Mouse (Mus musculus) ES-E14 (cell line): ENCODE data around the gene Oxgr1. TPM values are rescaled to one million over a fixed set of nuclear protein-coding genes. Genes with fewer than 3 reads are reported as not detected.

Experiments used
- DNase-seq: peaks from one replicate; pipeline ENCODE4 v3.0.0-alpha.2; 2013; ENCODE audit warnings: low read depth, low spot score
- H3K27ac ChIP-seq: 2 replicates; pipeline ENCODE4 v1.5.1; 2012; ENCODE audit warnings: low read depth, mild to moderate bottlenecking, low read length, moderate library complexity, mixed read lengths; ENCODE audit not compliant: poor library complexity, insufficient read depth, severe bottlenecking
- H3K36me3 ChIP-seq: 2 replicates; pipeline ENCODE4 v1.6.1; 2012; ENCODE audit warnings: mild to moderate bottlenecking, low read length, moderate library complexity, mixed read lengths; ENCODE audit not compliant: control insufficient read depth, poor library complexity, insufficient read depth, severe bottlenecking
- H3K4me1 ChIP-seq, 2 experiments: fragments of 150-350 bp in 1 of 2; sonication (generic) in 1 of 2; 2 replicates each; pipeline ENCODE4 v1.6.1; 2012; ENCODE audit warnings: low read length in 2 of 2, mild to moderate bottlenecking in 1 of 2, mixed read lengths in 1 of 2; ENCODE audit not compliant: control insufficient read depth in 2 of 2, insufficient read depth in 2 of 2, poor library complexity in 1 of 2
- H3K4me3 ChIP-seq, 2 experiments: fragments of 150-350 bp in 1 of 2; sonication (generic) in 1 of 2; 2 replicates each; pipeline ENCODE4 v1.5.1; 2012; ENCODE audit warnings: low read length in 2 of 2, low read depth in 1 of 2, mild to moderate bottlenecking in 1 of 2, mixed read lengths in 1 of 2; ENCODE audit not compliant: insufficient read depth in 1 of 2, poor library complexity in 1 of 2, severe bottlenecking in 1 of 2
- H3K9ac ChIP-seq: 2 replicates; pipeline ENCODE4 v1.6.1; 2012; ENCODE audit warnings: low read depth, mild to moderate bottlenecking, low read length, mixed read lengths; ENCODE audit not compliant: poor library complexity, insufficient read depth, severe bottlenecking
- H3K9me3 ChIP-seq: fragments of 150-350 bp; sonication (generic); 2 replicates; pipeline ENCODE4 v1.6.1; 2012; ENCODE audit warnings: low read depth, mild to moderate bottlenecking, low read length; ENCODE audit not compliant: control insufficient read depth, insufficient read depth
- CHD2 ChIP-seq: IDR thresholded peaks from 2 replicates; pipeline ENCODE4 v1.6.1; 2014; ENCODE audit warnings: mild to moderate bottlenecking, low read depth, low read length, inconsistent platforms
- HCFC1 ChIP-seq: IDR thresholded peaks from 2 replicates; pipeline ENCODE4 v1.6.1; 2012; ENCODE audit warnings: low read length, inconsistent platforms, borderline replicate concordance; ENCODE audit not compliant: insufficient read depth
- MAFK ChIP-seq: IDR thresholded peaks from 2 replicates; pipeline ENCODE4 v1.6.1; 2014; ENCODE audit warnings: mild to moderate bottlenecking, low read depth, low read length, inconsistent platforms; ENCODE audit not compliant: insufficient read depth
- ZC3H11A ChIP-seq: IDR thresholded peaks from 2 replicates; pipeline ENCODE4 v1.6.1; 2012; ENCODE audit warnings: low read depth, mild to moderate bottlenecking, inconsistent platforms, low read length, borderline replicate concordance
- ZNF384 ChIP-seq: IDR thresholded peaks from 2 replicates; pipeline ENCODE4 v1.6.1; 2012; ENCODE audit warnings: low read depth, low read length, inconsistent platforms
- in situ Hi-C, 2 experiments: fragments of 600-800 bp; cut with MboI; formaldehyde crosslinking; loops; one replicate each; pipeline ENCODE4 v1.15.1; 2025; ENCODE audit warnings: low sequenced_read_pairs in 2 of 2, inconsistent platforms in 1 of 2; ENCODE audit not compliant: unreplicated experiment in 2 of 2
- total RNA-seq: library from RNA; depleted of rRNA; stranded (reverse); fragments of 300-350 nt; gene quantifications from 2 replicates; pipeline ENCODE4 v1.2.3, GENCODE M21; 2012; rRNA removed

Gene Oxgr1
- total RNA-seq: not detected in 2 replicates

DNA sequence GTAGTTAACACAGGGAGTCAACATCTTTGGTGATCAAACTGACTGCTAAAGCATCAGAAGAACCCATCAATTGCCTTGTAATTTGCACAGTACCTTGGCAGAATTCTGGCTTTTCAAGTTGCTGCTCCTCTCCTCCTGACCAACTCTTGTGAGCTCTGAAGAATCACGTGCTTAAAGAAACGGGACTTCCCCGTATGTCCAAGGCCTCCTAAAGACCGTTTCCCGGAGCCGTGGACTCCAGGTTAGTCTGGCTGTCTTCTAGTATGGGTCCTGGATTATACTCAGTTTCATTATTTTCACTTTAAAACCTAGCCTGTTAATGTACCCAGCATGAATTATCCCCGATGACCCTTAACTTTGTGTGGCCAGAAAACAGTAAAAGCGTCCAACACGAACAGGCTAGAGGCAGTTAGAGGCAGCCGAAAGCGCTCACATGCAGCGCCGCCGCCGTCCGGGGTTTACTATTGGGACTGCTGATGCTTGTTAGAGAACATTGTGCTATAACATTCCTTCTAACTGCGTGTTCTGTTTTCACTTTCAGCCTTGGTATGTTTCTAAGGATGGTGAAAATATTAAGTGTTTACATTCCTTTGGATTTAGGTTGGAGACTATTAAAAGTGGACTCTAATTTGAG is at the start of gene Oxgr1:
Gene Oxgr1 (minus strand): TSS at position 249 of the 634 bp plus-strand sequence.
- TF ChIP-seq CHD2: no peak
- TF ChIP-seq MAFK: no peak
- no peak for TF ChIP-seq HCFC1
- TF ChIP-seq ZNF384: no peak
- no peak for TF ChIP-seq ZC3H11A
- no peaks in the 10 kb centered on the region for H3K9me3 ChIP-seq
- in situ Hi-C loops: no loop called here
- H3K36me3 ChIP-seq: no peaks in the 10 kb centered on the region
- H3K4me3 ChIP-seq: no peak within 1 kb of the TSS
- no peak within 1 kb of the TSS for H3K27ac ChIP-seq
- H3K4me1 ChIP-seq: no peaks in the 10 kb centered on the region
- no peak within 1 kb of the TSS for H3K9ac ChIP-seq
- no peak for DNase-seq

DNA sequence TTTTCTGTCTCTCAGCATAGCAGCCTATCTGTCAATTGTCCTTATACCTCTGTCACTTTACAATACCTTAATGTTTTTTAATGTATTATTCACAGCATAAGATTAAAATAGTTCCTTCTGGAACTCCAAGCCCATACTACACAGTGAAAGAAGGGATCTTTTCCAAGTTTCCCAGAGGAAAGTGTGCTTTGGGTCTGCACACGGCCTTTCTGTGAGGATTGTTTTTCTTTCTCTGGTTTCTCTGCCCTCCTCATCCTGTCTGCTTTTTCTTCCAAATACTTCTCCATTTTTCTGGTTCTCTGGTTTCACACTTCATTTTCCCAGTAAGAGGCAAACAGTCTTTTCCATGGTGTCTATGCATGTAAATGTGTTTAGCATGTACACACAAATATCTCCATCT is 48.2 kb upstream of the Oxgr1 start:
- no peak overlapping the region for H3K27ac ChIP-seq

DNA sequence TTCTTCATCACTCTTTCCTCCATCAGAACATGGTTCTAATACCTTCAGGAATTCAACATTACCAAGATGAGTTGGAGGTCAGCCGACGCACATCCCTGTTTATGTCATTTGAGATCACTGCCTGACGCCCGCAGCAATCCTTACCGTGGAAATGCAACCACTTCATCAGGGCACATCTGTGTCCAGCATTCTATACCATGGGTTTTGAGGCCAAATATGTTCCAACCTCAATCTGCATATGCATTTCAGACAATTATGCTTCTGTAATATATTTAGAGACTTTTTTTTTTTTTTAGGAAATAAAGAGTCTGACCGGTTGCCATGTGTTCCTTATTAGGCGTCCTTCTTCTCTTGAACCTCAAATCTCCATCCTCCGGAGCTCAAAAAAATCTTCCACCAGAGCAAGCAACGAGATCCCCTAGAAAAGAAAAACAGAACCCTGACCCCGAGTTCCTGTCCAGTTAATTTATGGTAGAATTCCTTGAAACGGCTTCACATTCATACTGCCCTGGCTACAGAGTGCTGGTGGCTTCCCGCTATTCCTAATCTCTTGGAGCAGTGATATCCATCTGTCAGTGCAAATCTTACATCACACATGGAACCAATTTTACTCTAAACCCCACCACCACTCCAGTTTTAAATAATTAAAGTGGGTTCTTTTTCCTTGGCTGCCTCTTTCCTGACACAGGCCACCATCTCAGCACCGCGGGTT is 47.6 kb upstream of the Oxgr1 start:
- Histone ChIP-seq H3K4me1 (no peaks in the 10 kb centered on the region), H3K27ac (no peak overlapping the region), H3K9me3 (no peaks in the 10 kb centered on the region), H3K9ac (no peak overlapping the region), H3K4me3 (no peak overlapping the region), H3K36me3 (no peaks in the 10 kb centered on the region)
- TF ChIP-seq HCFC1: no peak
- TF ChIP-seq MAFK: no peak
- no peak for TF ChIP-seq ZNF384
- TF ChIP-seq ZC3H11A: no peak
- no peak for TF ChIP-seq CHD2
- DNase-seq: no peak
- in situ Hi-C loops: no loop called here

More for the DNA sequence above, 48.2 kb upstream of the Oxgr1 start:
- in situ Hi-C loops: no loop called here
- H3K4me3 ChIP-seq: no peak overlapping the region
- no peak overlapping the region for H3K9ac ChIP-seq
- H3K9me3 ChIP-seq: no peaks in the 10 kb centered on the region
- no peak for DNase-seq
- H3K36me3 ChIP-seq: no peaks in the 10 kb centered on the region
- no peaks in the 10 kb centered on the region for H3K4me1 ChIP-seq
- TF ChIP-seq ZC3H11A: no peak

DNA sequence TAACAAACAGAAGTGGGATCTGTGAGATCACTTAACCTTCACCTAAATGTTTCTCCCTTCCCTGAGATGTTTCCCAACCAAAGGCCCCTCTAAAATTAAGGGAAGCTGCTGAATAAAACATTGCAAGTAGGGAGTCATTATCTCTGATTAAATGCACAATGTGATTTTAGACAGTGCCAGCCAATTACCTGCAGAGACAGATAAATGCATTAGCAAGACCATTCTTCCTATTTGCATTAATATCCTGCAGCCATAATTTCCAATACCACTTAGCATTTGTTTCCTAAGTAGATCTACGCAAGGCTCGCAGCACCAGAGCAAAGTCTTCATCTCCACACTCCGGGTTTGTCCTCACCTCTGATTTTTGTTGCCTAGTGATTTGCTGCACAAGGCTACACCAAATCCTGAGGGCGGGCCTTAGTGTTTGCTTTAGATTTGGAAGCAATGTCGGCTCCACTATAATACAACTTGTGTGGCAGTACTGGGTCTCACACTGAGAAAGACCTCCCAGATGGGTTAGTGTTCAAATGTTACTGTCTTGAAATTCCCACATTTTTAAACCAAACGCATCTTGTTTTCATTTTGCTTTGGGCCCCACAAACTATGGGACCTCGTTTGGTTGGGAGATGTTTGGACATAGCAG is 46.9 kb upstream of the Oxgr1 start:
- no peak for DNase-seq

More for the DNA sequence above, 46.9 kb upstream of the Oxgr1 start:
- Histone ChIP-seq H3K27ac (no peak overlapping the region), H3K9ac (no peak overlapping the region), H3K9me3 (no peaks in the 10 kb centered on the region), H3K4me3 (no peak overlapping the region), H3K36me3 (no peaks in the 10 kb centered on the region), H3K4me1 (no peaks in the 10 kb centered on the region)
- in situ Hi-C loops: no loop called here
- no peak for TF ChIP-seq MAFK
- TF ChIP-seq CHD2: no peak
- TF ChIP-seq HCFC1: no peak
- TF ChIP-seq ZC3H11A: no peak
- no peak for TF ChIP-seq ZNF384
